Mouse (Mus musculus) lung, adult 2 months (tissue): ENCODE results near the gene Smim6. TPM values are rescaled to one million over a fixed set of nuclear protein-coding genes. Genes with fewer than 3 reads are reported as not detected.

ENCODE experiments used
- DNase-seq: peaks from one replicate; pipeline ENCODE4 v3.0.0; 2022
- H3K4me1 ChIP-seq: fragments of 200-500 bp; 2 replicates; pipeline ENCODE4 v1.6.1; 2011; ENCODE audit warnings: low read length; ENCODE audit not compliant: control insufficient read depth, insufficient read depth
- H3K4me3 ChIP-seq: fragments of 200-500 bp; replicated peaks from 2 replicates; pipeline ENCODE3; 2011; ENCODE audit warnings: low read depth, mild to moderate bottlenecking, control low read depth, low read length; ENCODE audit errors: extremely low read depth
- CTCF ChIP-seq: fragments of 200-500 bp; IDR thresholded peaks from 2 replicates; pipeline ENCODE4 v1.5.1; 2011; ENCODE audit warnings: mild to moderate bottlenecking, low read length, control low read depth; ENCODE audit not compliant: insufficient read depth
- POLR2A ChIP-seq: fragments of 200-500 bp; IDR thresholded peaks from 2 replicates; pipeline ENCODE4 v1.6.1; 2011; ENCODE audit warnings: low read depth, mild to moderate bottlenecking, control low read depth, low read length, borderline replicate concordance; ENCODE audit errors: extremely low read depth
- WGBS: fragments of 180-500 bp; shearing (Covaris S2); methylation state at CpG from one replicate; pipeline ENCODE4 v1.1.7; 2018; 5-methylcytosine and 5-hydroxymethylcytosine counted together
- polyA plus RNA-seq: library from polyadenylated mRNA; depleted of rRNA; stranded (reverse); fragments of >200 nt; gene quantifications from 2 replicates; pipeline ENCODE4 v1.2.3, GENCODE M21; 2012

The Smim6 gene
- polyA plus RNA-seq, 1 experiment: 9.1 TPM

DNA sequence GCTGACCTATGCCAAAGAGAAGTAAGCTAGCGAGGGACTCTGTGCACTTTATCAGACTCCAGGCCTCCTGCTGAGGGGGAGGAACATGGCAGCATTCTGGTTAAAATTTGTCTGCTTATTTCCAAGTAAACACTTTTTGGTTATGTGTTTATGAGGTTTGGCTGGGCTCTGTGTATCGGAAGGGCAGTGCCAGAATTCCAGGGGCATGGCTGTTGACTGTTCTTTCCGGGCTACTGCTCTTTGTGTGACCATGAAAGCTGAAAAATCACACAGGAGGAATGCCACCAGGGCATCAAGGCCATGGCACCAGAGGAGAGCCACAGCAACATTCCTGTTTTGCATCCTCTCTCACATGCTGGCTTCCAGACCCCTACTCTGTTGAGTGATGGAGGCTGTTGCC, 5.7 kb upstream of the Smim6 start:
- H3K4me1 ChIP-seq: peaks cover 31% of the 10 kb centered on the region
- 69% methylated on average over 3 of the region's 3 CpGs for WGBS

DNA sequence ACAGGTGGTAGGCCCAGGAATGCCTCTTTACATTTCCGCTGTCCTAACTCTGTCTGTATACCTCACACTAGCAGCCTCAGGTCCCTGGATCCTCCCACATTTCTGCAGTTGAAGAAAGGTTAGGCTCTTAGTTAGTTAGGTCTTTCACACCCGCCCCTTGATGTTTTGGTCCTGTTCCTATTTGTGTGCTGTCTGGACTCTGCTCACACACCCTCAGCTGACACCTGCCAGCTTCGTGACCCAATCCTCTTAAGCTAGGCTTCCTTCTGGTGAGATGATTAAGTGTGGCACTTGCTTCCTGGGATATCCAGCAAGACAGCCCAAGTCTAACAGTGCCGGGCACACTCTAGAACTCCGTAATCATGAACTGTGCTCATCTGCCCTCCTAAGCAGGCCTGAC, 5.3 kb upstream of the Smim6 start:
- H3K4me3 ChIP-seq: no peak overlapping the region
- DNase-seq: no peak
- TF ChIP-seq CTCF: no peak
- no peak for TF ChIP-seq POLR2A
- peaks cover 35% of the 10 kb centered on the region for H3K4me1 ChIP-seq
- WGBS: 81% methylated on average over 5 of the region's 5 CpGs

More for the DNA sequence above, 5.7 kb upstream of the Smim6 start:
- TF ChIP-seq CTCF (no peak), POLR2A (no peak)
- DNase-seq: no peak
- no peak overlapping the region for H3K4me3 ChIP-seq

DNA sequence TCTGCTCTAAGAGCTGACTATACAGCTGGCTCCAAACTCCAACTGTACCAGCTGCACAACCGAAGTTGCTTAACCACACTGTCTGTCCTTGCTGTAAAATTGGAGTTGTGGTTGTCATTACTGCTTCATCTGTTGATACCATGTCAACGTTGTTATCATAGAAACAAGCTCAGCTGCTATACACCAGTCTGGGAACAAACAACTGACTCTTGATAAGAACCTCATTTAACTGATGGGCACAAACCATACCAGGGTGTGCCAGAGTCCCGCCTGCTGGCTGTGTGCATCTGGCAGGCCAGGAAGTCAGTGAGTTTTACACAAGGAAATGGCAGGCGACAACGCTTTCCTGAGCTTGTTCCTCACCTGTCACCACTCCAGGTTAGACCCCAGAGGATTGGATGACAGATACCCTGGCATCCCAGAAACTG, 669 bp upstream of the Smim6 start:
- 20% methylated on average over 5 of the region's 5 CpGs for WGBS
- no peak for TF ChIP-seq POLR2A
- TF ChIP-seq CTCF: no peak
- no peak overlapping the region for H3K4me3 ChIP-seq
- no peak for DNase-seq
- H3K4me1 ChIP-seq: peaks cover 7% of the 10 kb centered on the region; the same call in 1 of the 2 replicates

DNA sequence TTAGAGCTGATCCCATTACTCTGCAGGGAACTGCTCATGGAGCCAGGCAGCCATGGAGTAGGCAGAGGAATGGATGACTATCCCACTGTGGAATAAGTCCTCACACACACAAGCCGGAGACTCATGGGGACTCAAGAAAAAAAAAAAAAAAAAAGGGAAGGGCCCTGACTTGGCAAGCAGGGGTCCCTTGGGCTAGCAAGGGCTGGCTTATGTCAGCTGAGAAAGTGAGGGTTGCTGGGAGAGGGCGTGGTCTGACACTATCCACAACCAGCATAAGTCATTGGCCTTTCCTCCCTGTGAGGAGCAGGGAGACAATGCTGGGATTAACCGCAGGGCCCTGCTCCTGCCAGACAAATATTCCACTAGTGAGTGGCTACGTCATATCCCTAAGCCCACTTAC, 4.8 kb downstream of the Smim6 start:
- 94% methylated on average over 4 of the region's 4 CpGs for WGBS
- H3K4me3 ChIP-seq: no peak overlapping the region
- H3K4me1 ChIP-seq: peaks cover under 1% of the 10 kb centered on the region; the same call in 1 of the 2 replicates
- no peak for TF ChIP-seq POLR2A
- TF ChIP-seq CTCF: no peak
- DNase-seq: no peak

DNA sequence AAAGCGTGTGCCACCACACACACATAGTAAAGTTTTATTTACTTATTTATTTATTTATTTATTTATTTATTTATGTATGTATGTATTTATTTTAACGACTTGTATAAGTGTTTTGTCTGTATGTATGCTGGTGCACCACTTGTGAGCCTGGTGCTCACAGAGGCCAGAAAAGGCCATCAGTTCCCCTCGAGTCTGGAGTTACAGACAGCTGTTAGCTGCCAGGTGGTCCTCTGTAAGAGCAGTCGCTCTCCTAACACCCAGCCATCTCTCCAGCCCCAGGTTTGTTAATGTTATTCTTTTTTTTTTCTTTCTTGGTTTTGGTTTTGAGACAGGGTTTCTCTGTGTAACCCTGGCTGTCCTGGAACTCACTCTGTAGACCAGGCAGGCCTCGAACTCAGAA, 6.8 kb downstream of the Smim6 start:
- Histone ChIP-seq H3K4me3 (no peak overlapping the region), H3K4me1 (no peaks in the 10 kb centered on the region)
- DNase-seq: no peak
- 90% methylated on average over 5 of the region's 5 CpGs for WGBS
- TF ChIP-seq CTCF (no peak), POLR2A (no peak)

DNA sequence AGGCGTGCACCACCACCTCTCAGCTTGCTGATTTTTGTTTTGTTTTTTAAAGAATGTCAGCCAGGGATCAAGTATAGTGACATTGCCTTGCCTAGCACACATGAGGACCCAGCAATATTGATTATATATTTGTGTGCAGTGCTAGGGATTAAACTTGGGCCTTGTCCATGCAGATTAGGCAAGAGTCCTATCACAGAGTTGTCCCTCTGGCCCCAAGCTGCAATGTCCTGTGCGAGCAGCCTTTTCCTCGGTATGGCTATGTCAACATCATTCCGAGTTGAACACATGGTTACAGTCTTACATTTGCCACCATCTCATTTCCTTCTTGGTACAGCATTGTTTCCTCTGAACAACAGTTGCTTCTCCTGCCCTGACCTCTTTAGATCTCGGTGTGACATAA, 7.3 kb downstream of the Smim6 start:
- no peak overlapping the region for H3K4me3 ChIP-seq
- 82% methylated on average over 5 of the region's 5 CpGs for WGBS
- TF ChIP-seq POLR2A: no peak
- TF ChIP-seq CTCF: no peak
- H3K4me1 ChIP-seq: no peaks in the 10 kb centered on the region
- no peak for DNase-seq

DNA sequence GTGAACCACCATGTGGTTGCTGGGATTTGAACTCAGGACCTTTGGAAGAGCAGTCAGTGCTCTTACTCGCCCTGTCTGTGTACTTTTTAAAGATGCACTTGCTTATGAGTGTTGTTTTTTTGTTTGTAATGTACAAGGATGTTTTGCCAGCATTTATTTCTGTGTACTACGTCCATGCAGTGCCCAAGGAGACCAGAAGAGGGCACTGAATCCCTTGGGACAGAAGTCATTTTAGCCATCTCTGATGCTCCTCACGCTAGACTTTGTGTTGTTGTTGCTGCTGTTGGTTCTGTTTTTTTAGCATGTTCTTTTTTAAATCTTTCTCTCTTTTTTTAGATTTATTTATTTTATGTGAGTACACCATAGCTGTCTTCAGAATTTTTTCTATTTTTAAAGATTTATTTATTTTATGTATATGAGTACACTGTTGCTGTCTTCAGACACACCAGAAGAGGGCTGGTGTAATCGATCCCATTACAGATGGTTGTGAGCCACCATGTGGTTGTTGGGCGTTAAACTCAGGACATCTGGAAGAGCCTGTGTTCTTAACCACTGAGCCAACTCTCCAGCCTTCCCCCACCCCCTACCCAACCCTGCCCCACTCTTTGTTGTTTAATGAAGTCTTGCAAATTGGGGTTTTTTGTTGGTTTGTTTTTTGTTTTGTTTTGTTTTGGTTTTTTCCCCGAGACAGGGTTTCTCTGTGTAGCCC, 8.4 kb downstream of the Smim6 start:
- 20% methylated on average over 6 of the region's 6 CpGs for WGBS
- Histone ChIP-seq H3K4me1 (no peaks in the 10 kb centered on the region), H3K4me3 (no peak overlapping the region)
- TF ChIP-seq CTCF: peak; percentile 58; the same call in 1 of the 2 replicates
- no peak for TF ChIP-seq POLR2A
- DNase-seq: peak; percentile 50

DNA sequence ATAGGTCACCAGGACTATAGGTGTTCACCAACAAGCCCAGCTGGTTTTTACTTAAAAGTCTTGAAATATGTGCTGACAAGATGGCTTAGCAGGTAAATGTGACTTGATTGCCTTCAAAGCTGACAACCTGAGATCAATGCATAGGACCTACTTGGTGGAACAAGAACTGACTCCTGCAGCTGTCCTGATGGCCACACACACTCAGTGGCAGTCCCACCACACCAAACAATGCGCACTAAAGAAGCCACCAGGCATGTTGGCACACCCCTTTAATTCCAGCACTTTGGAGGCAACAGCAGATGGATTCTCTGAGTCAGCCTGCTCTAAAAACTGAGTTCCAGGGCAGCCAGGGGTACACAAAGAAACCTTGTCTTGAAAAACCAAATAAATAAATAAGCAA, 10.2 kb downstream of the Smim6 start:
- 93% methylated on average over 1 of the region's 1 CpGs for whole genome bisulfite sequencing
- no peak for DNase-seq
- TF ChIP-seq POLR2A (no peak), CTCF (no peak)
- no peak overlapping the region for H3K4me3 ChIP-seq
- no peaks in the 10 kb centered on the region for H3K4me1 ChIP-seq

DNA sequence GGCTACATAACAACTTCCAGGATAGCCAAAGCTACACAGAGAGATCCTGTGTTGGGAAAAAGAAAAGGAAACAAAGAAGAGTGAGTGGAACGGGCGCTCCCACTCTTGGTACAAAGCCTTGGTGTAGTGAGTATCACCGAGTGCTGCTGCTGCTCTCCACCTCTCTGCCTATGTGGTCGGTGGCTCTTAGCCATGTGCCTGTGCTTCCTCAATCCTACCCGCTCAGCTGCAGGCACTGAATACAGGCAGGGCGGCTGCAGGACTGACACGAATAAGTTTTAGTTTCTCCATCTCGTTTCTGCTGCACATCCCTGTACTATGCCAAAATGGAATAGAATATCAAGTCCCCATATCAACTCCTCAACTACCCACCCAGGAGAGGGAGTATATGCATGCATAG, 17.2 kb downstream of the Smim6 start:
- Histone ChIP-seq H3K4me1 (peaks cover 3% of the 10 kb centered on the region; the same call in 1 of the 2 replicates), H3K4me3 (no peak overlapping the region)
- 87% methylated on average over 8 of the region's 8 CpGs for WGBS
- no peak for DNase-seq
- TF ChIP-seq POLR2A: no peak

DNA sequence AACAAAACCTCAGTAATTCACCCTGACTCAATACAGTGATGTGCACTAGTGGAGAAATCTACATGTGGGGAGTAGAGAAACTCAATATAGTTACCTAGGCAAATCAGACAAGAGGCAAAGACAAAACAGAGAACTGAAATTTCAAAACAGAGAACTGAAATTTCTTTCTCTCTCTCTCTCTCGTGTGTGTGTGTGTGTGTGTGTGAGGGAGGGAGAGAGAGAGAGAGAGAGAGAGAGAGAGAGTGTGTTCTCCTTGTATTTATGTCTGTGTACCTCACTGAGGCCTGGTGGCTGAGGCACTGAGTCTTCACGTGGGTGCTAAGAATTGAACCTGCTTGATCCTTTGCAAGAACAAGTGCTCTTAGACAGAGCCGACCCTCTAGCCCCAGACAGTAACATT, 18.0 kb downstream of the Smim6 start:
- no peak for DNase-seq
- H3K4me1 ChIP-seq: peaks cover 5% of the 10 kb centered on the region
- WGBS: 57% methylated on average over 3 of the region's 3 CpGs
- H3K4me3 ChIP-seq: no peak overlapping the region
- TF ChIP-seq POLR2A (no peak), CTCF (no peak)

DNA sequence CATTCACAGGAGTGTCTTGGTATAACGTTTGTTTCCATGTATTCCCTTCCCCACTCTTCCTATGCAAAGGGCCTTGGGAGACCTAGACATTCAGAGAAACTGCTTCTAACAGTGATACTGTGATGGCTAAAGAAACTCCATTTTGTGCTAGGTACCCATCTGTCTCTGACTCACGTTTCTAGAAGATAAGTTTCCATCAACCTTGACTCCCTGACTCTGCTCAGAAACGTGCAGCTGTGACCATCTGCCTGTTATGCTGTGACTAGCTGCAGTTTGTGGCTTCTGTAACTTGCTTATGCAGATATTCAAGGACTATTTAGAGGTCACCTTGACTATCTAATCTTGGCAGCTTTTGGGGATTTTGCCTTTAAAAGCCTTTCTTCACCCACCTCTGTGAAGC, 19.4 kb downstream of the Smim6 start:
- DNase-seq: no peak
- H3K4me1 ChIP-seq: peaks cover 5% of the 10 kb centered on the region
- H3K4me3 ChIP-seq: no peak overlapping the region
- no peak for TF ChIP-seq POLR2A
- no peak for TF ChIP-seq CTCF
- WGBS: 61% methylated on average over 3 of the region's 3 CpGs
